Mouse (Mus musculus) C2C12 (cell line): ENCODE results near the gene Atp5g1.

Source experiments
- CTCF ChIP-seq: IDR thresholded peaks from one replicate; pipeline ENCODE4 v1.5.1; 2011; ENCODE audit not compliant: control insufficient read depth, insufficient read depth, insufficient read length
- MAX ChIP-seq: IDR thresholded peaks from one replicate; pipeline ENCODE4 v1.6.1; 2011; ENCODE audit warnings: mild to moderate bottlenecking, control low read depth
- USF1 ChIP-seq: IDR thresholded peaks from one replicate; pipeline ENCODE4 v1.6.1; 2011; ENCODE audit warnings: low read depth, mild to moderate bottlenecking, control low read depth, moderate library complexity

DNA sequence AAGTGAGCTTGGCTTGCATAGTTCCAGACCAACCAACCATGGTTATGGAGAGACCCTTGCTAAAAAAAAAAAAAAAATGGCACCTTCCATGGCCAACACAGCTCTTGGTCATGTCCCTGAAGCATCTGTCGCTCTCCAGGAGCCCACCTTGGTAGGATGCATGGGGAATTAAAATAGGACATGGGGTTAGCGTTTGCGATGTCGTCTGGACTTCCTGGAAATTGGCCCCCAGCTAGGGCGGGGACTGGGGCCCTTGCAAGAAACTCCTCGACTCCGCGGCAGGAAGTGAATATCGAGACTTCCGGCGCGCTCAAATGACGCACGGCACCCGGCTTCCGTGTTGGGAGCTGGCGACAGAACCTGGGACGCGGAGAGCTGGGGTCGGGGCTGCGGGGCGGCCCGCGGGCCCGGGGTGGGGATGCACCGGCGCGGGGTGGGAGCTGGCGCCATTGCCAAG, 40.8 kb downstream of the Atp5g1 start, which contains the start of gene Snf8:
- TF ChIP-seq CTCF (no peak), MAX (peak; percentile 40), USF1 (no peak)
